9 mouse cellular contexts compared by ENCODE assay signal in the genomic region with DNA sequence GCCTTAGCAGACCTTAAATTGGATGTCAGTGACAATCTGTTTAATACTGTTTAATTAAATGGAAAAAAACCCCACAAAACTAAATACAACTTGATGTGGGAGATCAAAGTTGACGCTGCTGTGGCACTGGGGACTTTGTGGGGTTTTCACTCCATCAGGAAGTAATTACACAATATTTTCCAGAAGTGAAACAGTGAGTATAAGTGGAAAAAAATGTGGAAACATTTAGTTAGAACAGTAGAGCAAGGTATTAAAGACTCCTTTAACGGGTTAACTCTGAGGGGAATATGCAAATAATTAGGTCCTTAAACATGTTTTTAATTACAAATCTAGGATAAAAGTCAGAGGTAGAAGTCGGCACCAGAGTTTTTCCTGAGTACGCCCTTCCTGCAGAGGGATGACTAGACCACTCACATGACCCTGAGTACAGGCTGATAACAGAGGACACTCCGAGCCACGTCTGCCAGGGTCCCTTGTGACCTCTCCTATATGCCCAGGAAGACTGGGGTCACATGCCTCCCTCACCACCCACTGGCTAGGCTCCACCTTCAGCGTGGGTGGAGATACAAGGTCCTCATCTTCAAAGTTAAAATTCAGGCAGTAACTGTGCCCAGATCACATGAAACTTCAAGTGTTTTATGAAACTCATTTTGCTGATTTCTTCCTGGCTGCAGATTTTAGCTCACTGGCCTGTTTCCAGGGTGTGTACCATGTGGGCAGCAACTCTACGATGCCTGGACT.
DNase-seq lines count a peak whose midpoint lies in the region; ATAC-seq lines count a peak whose summit lies in the region.
"Had no signal": no experiment of that assay in that cellular context is flagged by ENCODE, and none has a peak within 500 bp of the region (broad histone marks: within the 10 kb centered on the region; RNA-seq: fewer than 3 reads in every experiment).

No protein-coding gene starts in this region.

- DNase-seq in left cerebral cortex, adult 18-20 months (ENCODE audit: low spot score in 2 of 2): peak; percentile 21 to 50
- DNase-seq in left cerebral cortex, adult 8-10 months (ENCODE audit: low spot score in 2 of 2): no peak
- DNase-seq in brain, adult 2 months (ENCODE audit: low read depth, low spot score): peak; percentile 42
- peak; percentile 66 for DNase-seq in heart, postnatal 25 days (ENCODE audit: low spot score)
- peak; percentile 72 for DNase-seq in liver, embryonic 13.5 days
- DNase-seq in testis, postnatal 10 days (ENCODE audit: low spot score): peak; percentile 55
- no peak for DNase-seq in hindbrain, embryonic 14.5 days (ENCODE audit: low spot score)
- no peak for DNase-seq in cerebellum, adult 9-10 months
- DNase-seq: lung, embryonic 14.5 days had no signal

- H3K27ac ChIP-seq in liver, embryonic 13.5 days: 0 out of 2 replicates have a peak overlapping the region, but pooled peaks have one; percentile 6
- H3K27ac ChIP-seq in hindbrain, embryonic 14.5 days: no peak overlapping the region

- peaks cover 40% of the 10 kb centered on the region for H3K4me1 ChIP-seq in liver, embryonic 13.5 days (replicated peaks)
- no peaks in the 10 kb centered on the region for H3K4me1 ChIP-seq in hindbrain, embryonic 14.5 days (replicated peaks; ENCODE audit: control insufficient read depth, insufficient read depth, low read length)

- intact Hi-C loops in heart, postnatal 25 days (cut with DNase I): loop anchor here (5.0 kb wide), 1 partner anchor 36 kb away; no protein-coding TSS in a partner anchor

- H3K9me3 ChIP-seq in liver, embryonic 13.5 days (replicated peaks): no peaks in the 10 kb centered on the region
- H3K9me3 ChIP-seq in hindbrain, embryonic 14.5 days (ENCODE audit: control insufficient read depth, low read length): no peaks in the 10 kb centered on the region

- no peak overlapping the region for H3K9ac ChIP-seq in liver, embryonic 13.5 days
- H3K9ac ChIP-seq in hindbrain, embryonic 14.5 days: no peak overlapping the region
- H3K9ac ChIP-seq: lung, embryonic 14.5 days had no signal

- no peak overlapping the region for H3K4me2 ChIP-seq in liver, embryonic 13.5 days
- H3K4me2 ChIP-seq in hindbrain, embryonic 14.5 days (replicated peaks): no peak overlapping the region
- H3K4me2 ChIP-seq: lung, embryonic 14.5 days had no signal

- H3K36me3 ChIP-seq in liver, embryonic 13.5 days: peaks cover 6% of the 10 kb centered on the region
- peaks cover 5% of the 10 kb centered on the region; the same call in 1 of the 2 replicates for H3K36me3 ChIP-seq in hindbrain, embryonic 14.5 days (replicated peaks; ENCODE audit: control insufficient read depth, insufficient read depth)

- ATAC-seq in liver, embryonic 13.5 days (ENCODE audit: low read depth): peak; percentile 61
- ATAC-seq in hindbrain, embryonic 14.5 days (ENCODE audit: low FRiP score): no peak

- H3K4me3 ChIP-seq in liver, embryonic 13.5 days (replicated peaks): no peak overlapping the region
- H3K4me3 ChIP-seq in hindbrain, embryonic 14.5 days (replicated peaks; ENCODE audit: low read length): no peak overlapping the region

- no peaks in the 10 kb centered on the region for H3K27me3 ChIP-seq in liver, embryonic 13.5 days
- H3K27me3 ChIP-seq in hindbrain, embryonic 14.5 days (ENCODE audit: control insufficient read depth, insufficient read depth, low read length): no peaks in the 10 kb centered on the region

- 42% methylated on average over 8 of the region's 8 CpGs for WGBS in liver, embryonic 13.5 days (ENCODE audit: insufficient replicate concordance)
- WGBS in hindbrain, embryonic 14.5 days: 71% methylated on average over 8 of the region's 8 CpGs

Comparison
In these comparisons a context has a peak if more than half of its experiments do, and no peak if none do; other contexts are left out.
1. DNase-seq: peak in left cerebral cortex, adult 18-20 months (2 of 2), brain, adult 2 months (single experiment), heart, postnatal 25 days (single experiment), liver, embryonic 13.5 days (single experiment) and testis, postnatal 10 days (single experiment); none in left cerebral cortex, adult 8-10 months (0 of 2), hindbrain, embryonic 14.5 days (single experiment) and cerebellum, adult 9-10 months (single experiment).